Mouse (Mus musculus) forebrain, embryonic 15.5 days (tissue): ENCODE results near the gene Dazap1. TPM values are rescaled to one million over a fixed set of nuclear protein-coding genes. Genes with fewer than 3 reads are reported as not detected.

Source experiments
- ATAC-seq: fragments of 200-750 bp; cut with Nextera tagmentation; replicated peaks from 2 replicates; pipeline ENCODE4 v1.8.0; 2017; ENCODE audit warnings: mild to moderate bottlenecking, moderate TSS enrichment, moderate library complexity
- H3K27ac ChIP-seq: fragments of 300-500 bp; sonication (generic); replicated peaks from 2 replicates; pipeline ENCODE4 v1.5.1; 2015; ENCODE audit warnings: mild to moderate bottlenecking, inconsistent platforms
- H3K27me3 ChIP-seq: fragments of 300-500 bp; sonication (generic); 2 replicates; pipeline ENCODE4 v1.6.1; 2015; ENCODE audit warnings: inconsistent platforms
- H3K36me3 ChIP-seq: fragments of 300-500 bp; sonication (generic); 2 replicates; pipeline ENCODE4 v1.6.1; 2015; ENCODE audit warnings: mild to moderate bottlenecking, inconsistent platforms
- H3K4me1 ChIP-seq: fragments of 300-500 bp; sonication (generic); 2 replicates; pipeline ENCODE4 v1.6.1; 2015; ENCODE audit warnings: inconsistent platforms
- H3K4me2 ChIP-seq: fragments of 300-500 bp; sonication (generic); replicated peaks from 2 replicates; pipeline ENCODE4 v1.6.1; 2015; ENCODE audit warnings: mild to moderate bottlenecking, inconsistent platforms
- H3K4me3 ChIP-seq: fragments of 300-500 bp; sonication (generic); 2 replicates; pipeline ENCODE4 v1.5.1; 2015; ENCODE audit warnings: mild to moderate bottlenecking, inconsistent platforms
- H3K9ac ChIP-seq: fragments of 300-500 bp; sonication (generic); replicated peaks from 2 replicates; pipeline ENCODE4 v1.6.1; 2015; ENCODE audit warnings: mild to moderate bottlenecking, inconsistent platforms
- H3K9me3 ChIP-seq: fragments of 300-500 bp; sonication (generic); 2 replicates; pipeline ENCODE4 v1.6.1; 2016; ENCODE audit warnings: inconsistent platforms
- WGBS: fragments of 180-500 bp; shearing (Covaris S2); methylation state at CpG from one replicate; pipeline ENCODE4 v1.1.7; 2015; ENCODE audit warnings: mixed read lengths; 5-methylcytosine and 5-hydroxymethylcytosine counted together
- polyA plus RNA-seq: library from polyadenylated mRNA; unstranded; fragments of >200 nt; fragmentation: Nextera tagmentation; extraction: Ambion mirVana; gene quantifications from 2 replicates; pipeline ENCODE4 v1.2.1, GENCODE M21; 2015

Gene Dazap1
- polyA plus RNA-seq, 1 experiment from 2014 or later, result 70.0 TPM

DNA sequence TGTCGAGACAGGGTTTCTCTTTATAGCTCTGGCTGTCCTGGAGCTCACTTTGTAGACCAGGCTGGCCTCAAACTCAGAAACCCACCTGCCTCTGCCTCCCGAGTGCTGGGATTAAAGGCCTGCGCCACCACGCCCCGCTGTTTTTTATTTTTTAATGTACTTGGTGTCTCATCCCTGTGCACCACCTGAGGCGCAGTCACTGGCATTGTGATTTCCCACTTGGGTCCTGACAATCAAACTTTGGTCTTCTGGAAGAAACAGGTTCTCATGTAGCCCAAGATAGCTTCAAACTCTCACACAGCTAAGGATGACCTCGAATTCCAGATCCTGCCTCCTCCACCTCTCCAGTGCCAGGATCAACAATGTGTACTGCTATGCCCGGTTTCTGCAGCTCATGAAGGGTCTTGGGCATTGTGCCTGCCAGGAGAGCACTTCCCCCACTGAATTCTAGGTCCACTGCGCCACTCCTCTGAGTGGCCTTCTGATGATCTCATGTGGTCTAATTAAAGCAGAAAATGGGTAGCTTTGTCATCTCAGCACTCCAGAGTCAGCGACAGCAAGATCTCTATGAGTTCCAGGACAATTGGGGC lies 1.6 kb downstream of the Dazap1 start:
- Histone ChIP-seq H3K36me3 (peaks cover 6% of the 10 kb centered on the region; the same call in 1 of the 2 replicates), H3K9ac (no peak overlapping the region), H3K4me3 (no peak overlapping the region), H3K27me3 (no peaks in the 10 kb centered on the region), H3K4me2 (no peak overlapping the region), H3K9me3 (no peaks in the 10 kb centered on the region), H3K27ac (no peak overlapping the region), H3K4me1 (peaks cover 56% of the 10 kb centered on the region)
- WGBS, result 94% methylated on average over 10 of the region's 10 CpGs
- no peak for ATAC-seq

DNA sequence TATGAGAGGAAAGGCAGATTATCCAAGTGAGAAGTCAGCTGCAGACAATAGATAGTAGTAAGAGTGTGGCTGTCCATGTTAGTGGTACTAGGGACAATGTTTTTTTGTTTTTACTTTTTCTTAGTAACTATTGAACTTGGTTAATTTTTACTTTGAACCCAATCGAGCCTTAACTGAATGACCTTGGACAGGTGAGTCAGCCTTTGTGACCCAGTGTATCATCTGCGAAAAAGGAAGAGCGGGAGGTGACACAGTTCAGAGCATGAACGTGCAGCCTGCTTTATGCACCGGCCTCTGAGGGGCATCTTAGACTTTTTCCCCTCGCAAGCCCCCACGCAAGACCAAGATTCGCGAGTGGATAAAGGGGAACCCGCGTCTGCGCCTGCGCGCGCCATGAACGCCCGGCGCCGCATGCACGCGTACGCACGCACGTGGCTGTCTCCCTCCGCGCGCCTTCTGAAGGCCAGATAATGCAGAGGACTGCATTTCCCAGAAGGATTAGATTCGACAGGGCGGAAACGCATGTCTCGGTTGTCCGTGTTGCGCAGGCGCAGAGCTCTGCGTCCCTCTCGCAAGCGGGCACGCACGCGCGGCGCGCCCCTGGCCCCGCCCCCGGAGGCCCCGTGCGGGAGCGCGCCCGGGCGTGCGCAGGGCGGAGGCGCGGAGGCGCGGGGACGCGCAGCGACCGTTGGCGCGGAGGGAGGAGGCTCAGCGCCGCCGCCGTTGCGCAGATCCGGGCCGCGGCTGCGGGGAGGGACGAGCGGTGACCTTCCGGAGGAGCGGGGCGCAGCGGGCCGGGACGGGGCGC lies 3.3 kb downstream of the Dazap1 start:
- WGBS, result 1% methylated on average over 78 of the region's 81 CpGs
- H3K4me1 ChIP-seq, result peaks cover 64% of the 10 kb centered on the region

DNA sequence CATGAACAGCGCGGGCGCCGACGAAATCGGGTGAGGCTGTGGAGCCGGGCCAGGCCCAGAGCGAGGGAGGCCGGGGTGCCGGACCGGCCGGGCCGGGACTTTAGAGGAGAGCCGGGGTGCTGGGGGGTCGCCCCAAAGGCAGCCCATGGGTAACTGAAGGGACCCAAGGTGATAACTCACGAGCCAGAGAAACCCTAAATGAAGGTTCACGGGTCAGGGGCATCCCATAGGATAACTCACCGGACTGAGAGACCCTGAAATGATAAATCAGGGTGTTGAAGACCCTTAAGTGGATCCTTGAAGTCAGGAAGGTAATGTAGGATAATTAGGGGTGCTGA lies 3.8 kb downstream of the Dazap1 start:
- Histone ChIP-seq H3K9ac (peak overlapping the region; percentile 97), H3K27ac (peak overlapping the region; percentile 66), H3K4me3 (peak overlapping the region; percentile 84), H3K36me3 (0 out of 2 replicates have a peak, but pooled peaks cover 2% of the 10 kb centered on the region), H3K27me3 (no peaks in the 10 kb centered on the region), H3K4me2 (peak overlapping the region; percentile 61), H3K9me3 (no peaks in the 10 kb centered on the region), H3K4me1 (peaks cover 62% of the 10 kb centered on the region)
- ATAC-seq, result no peak
- WGBS, result 0% methylated on average over 12 of the region's 18 CpGs

More for the DNA sequence above, 3.3 kb downstream of the Dazap1 start:
- peak overlapping the region; percentile 84 for H3K4me3 ChIP-seq
- peak overlapping the region; percentile 78 for H3K4me2 ChIP-seq
- no peaks in the 10 kb centered on the region for H3K27me3 ChIP-seq
- no peaks in the 10 kb centered on the region for H3K9me3 ChIP-seq
- H3K9ac ChIP-seq, result peak overlapping the region; percentile 97
- H3K36me3 ChIP-seq, result 0 out of 2 replicates have a peak, but pooled peaks cover 2% of the 10 kb centered on the region
- H3K27ac ChIP-seq, result peak overlapping the region; percentile 76
- ATAC-seq, result peak; percentile 74

DNA sequence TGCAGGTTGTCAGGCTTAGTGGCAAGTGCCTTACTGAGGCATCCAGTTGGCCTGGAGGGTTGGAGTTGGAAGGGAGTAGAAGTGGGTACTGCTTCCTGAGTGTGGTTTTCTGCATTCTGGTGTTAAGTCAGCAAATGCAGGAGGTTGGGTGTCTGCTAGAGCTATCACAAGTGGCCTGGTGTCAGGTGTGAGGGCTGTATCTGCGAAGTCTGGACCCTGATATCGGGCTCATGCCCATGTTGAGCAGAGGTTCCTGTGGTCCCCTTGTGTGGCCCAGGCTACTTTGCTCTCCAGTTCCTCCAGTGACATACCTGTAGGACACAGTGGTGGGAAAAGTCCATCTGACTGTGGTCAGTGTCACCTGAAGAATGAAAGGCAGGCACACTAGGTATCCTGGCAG lies 8.8 kb downstream of the Dazap1 start:
- Histone ChIP-seq H3K9ac (no peak overlapping the region), H3K4me1 (peaks cover 56% of the 10 kb centered on the region)

DNA sequence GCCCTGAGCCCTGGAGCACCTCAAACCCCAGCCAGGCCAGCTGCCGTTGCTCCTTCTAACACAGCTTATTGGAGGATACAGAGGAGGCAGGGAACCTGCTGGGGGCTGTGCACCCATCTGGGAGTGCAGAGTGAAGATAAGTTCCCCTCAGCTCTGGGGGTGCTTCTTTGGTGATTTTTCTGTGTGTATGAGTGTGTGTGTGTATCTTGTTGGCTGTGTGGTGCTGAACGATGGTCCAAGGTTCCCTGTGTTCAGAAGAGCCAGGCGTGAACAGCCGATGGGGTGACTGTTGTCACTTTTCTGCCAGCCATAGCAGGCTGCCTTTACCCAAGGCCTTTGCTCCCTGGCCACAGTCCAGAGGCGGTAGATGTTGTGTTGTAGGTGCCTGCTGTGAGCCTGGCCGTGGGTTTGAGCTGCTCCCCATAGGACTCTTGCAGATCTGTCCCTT lies 9.5 kb downstream of the Dazap1 start:
- H3K9ac ChIP-seq, result no peak overlapping the region

More for the DNA sequence above, 8.8 kb downstream of the Dazap1 start:
- Histone ChIP-seq H3K36me3 (peaks cover 11% of the 10 kb centered on the region; the same call in 1 of the 2 replicates), H3K27me3 (no peaks in the 10 kb centered on the region), H3K9me3 (no peaks in the 10 kb centered on the region), H3K4me2 (no peak overlapping the region), H3K4me3 (no peak overlapping the region), H3K27ac (no peak overlapping the region)
- no peak for ATAC-seq
- WGBS, result 97% methylated on average over 2 of the region's 2 CpGs

DNA sequence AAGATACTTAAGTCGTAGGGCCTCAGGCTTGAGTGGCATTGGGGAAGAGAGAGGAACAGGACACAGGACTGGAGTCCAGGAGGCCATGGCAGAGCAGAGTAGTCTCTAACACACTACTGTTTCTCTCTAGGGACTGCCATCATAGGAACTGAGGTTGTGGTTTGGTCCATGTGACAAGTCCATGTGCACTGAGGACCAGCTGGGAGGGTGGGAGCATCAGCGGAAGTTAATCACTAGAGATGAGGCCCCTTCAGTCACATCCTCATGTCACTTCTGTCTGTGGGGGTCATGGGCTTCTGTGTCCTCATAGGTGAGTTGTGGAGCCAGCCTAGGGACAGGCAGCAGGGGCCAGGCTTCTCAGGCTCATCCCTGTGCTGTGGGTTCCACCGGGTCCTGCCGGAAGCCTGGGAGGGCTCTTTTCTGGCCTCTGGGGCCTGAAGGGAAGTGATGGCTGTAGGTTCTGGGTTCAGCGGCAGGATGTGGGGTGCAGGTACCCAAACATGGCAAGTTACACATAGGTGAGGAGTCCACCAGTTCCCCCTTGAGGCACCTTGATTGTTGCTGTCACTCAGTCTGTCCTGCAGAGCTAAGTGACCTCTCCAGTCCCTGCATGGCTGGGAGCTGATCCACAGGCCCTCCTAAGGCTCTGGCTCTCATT lies 10.0 kb downstream of the Dazap1 start:
- Histone ChIP-seq H3K9ac (no peak overlapping the region), H3K36me3 (peaks cover 17% of the 10 kb centered on the region; the same call in 1 of the 2 replicates), H3K27me3 (no peaks in the 10 kb centered on the region), H3K4me2 (no peak overlapping the region), H3K4me1 (peaks cover 47% of the 10 kb centered on the region), H3K27ac (no peak overlapping the region), H3K4me3 (no peak overlapping the region), H3K9me3 (no peaks in the 10 kb centered on the region)
- WGBS, result 80% methylated on average over 5 of the region's 5 CpGs
- no peak for ATAC-seq

More for the DNA sequence above, 9.5 kb downstream of the Dazap1 start:
- Histone ChIP-seq H3K27ac (0 out of 2 replicates have a peak overlapping the region, but pooled peaks have one; percentile 7), H3K4me1 (peaks cover 53% of the 10 kb centered on the region), H3K9me3 (no peaks in the 10 kb centered on the region), H3K4me3 (no peak overlapping the region), H3K36me3 (peaks cover 12% of the 10 kb centered on the region; the same call in 1 of the 2 replicates), H3K4me2 (no peak overlapping the region), H3K27me3 (no peaks in the 10 kb centered on the region)
- WGBS, result 70% methylated on average over 6 of the region's 6 CpGs
- ATAC-seq, result no peak

DNA sequence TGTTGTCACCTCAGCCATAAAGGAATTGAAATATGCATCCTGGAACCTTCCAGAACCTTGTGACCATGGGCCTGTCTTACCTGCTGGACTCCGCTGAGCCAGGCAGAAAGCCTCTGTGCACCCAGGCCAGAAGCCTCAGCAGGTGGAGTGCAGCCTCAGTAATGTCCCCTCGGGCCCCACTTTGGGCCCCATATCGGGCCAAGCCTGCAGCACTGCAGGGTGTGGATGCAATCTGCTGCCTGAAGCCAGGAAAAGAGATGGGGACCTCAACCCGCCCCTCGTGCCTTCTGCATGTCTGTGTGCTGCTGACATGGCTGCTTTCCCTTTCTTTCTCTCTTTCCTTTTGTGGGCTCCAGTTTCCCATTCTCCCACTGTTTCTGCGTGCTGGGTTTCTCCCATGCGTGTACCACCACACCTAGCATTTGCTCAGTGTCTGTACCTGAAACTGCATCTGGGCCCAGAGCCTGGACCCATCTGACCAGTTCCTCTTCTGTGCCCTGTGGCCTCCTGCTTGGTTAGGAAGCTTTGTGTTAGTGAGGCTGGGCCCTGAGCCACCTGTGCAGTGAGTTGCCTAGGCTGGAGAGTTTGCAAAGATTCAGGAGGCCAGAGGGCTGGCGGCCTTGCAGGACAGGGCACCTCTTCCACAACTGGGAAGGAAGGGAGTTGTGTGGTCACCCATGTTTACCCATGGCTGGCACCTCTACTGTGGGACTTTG lies 10.7 kb downstream of the Dazap1 start:
- no peak overlapping the region for H3K4me2 ChIP-seq
- ATAC-seq, result no peak
- no peaks in the 10 kb centered on the region for H3K9me3 ChIP-seq
- peaks cover 40% of the 10 kb centered on the region for H3K4me1 ChIP-seq
- 89% methylated on average over 8 of the region's 8 CpGs for WGBS
- H3K27ac ChIP-seq, result no peak overlapping the region
- H3K36me3 ChIP-seq, result peaks cover 22% of the 10 kb centered on the region
- no peak overlapping the region for H3K4me3 ChIP-seq
- no peak overlapping the region for H3K9ac ChIP-seq
- H3K27me3 ChIP-seq, result no peaks in the 10 kb centered on the region

DNA sequence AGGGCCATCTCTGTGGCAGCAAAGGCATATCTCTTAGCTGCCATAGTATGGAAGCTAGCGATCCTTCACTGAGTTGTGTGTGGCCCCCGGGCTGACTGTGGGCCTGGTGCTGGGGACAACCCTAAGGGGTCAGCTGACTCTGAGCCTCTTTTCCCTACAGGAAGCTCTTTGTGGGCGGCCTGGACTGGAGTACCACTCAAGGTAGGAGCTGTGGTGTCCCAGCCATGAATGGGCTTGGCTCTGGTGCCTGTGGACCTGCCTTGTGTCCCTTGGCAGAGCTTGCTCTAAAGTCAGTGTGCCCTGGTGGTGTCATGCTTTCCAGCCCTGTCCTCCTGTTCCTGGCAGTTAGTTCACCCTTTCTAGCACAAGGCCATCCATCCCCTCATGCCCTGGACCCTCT lies 12.6 kb downstream of the Dazap1 start:
- Histone ChIP-seq H3K4me1 (peaks cover 22% of the 10 kb centered on the region), H3K9ac (no peak overlapping the region), H3K36me3 (peaks cover 38% of the 10 kb centered on the region), H3K4me2 (no peak overlapping the region), H3K27ac (no peak overlapping the region), H3K27me3 (no peaks in the 10 kb centered on the region), H3K9me3 (no peaks in the 10 kb centered on the region), H3K4me3 (no peak overlapping the region)
- 85% methylated on average over 3 of the region's 3 CpGs for WGBS
- ATAC-seq, result no peak

DNA sequence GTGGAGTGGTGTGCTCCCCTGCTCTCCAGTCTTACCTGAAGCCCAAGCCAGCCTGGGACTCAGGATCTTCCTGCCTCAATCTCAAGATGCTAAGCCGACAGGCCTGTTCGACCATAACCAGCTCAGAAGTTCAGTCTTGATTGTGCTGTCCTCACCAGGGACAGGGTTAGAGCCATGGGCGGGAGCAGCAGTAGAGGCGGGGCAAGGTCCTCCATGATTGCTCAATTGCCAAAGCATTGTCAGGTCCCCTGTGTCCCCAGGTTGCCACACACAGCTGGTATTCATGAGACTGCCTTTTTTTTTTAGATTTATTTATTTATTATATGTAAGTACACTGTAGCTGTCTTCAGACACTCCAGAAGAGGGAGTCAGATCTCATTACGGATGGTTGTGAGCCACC lies 15.0 kb downstream of the Dazap1 start:
- H3K9me3 ChIP-seq, result no peaks in the 10 kb centered on the region
- no peaks in the 10 kb centered on the region for H3K27me3 ChIP-seq
- peaks cover 61% of the 10 kb centered on the region for H3K36me3 ChIP-seq
- no peak for ATAC-seq
- peaks cover 5% of the 10 kb centered on the region for H3K4me1 ChIP-seq
- no peak overlapping the region for H3K4me2 ChIP-seq
- H3K4me3 ChIP-seq, result no peak overlapping the region
- H3K9ac ChIP-seq, result no peak overlapping the region
- H3K27ac ChIP-seq, result no peak overlapping the region
- WGBS, result 90% methylated on average over 5 of the region's 5 CpGs

DNA sequence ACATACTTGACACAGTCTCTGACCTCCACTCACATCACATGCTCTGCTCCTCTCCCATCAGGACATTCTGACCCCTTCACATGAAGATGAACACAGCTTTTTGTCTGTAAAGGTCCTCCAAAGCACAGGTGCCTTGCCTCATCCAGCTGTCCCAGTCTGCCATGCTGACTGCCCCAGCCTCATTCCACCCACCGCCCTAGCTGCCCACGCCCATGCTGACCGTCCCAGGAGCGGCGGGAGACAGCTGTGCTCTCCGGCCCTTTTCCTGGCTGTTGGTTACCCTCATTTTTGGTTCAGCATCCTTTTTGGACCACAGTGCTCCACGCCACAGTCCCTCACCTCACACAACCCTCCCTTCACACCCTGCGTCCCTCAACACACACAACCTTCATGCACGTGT lies 17.1 kb downstream of the Dazap1 start:
- Histone ChIP-seq H3K9ac (no peak overlapping the region), H3K36me3 (peaks cover 73% of the 10 kb centered on the region), H3K27ac (no peak overlapping the region), H3K4me2 (no peak overlapping the region), H3K9me3 (no peaks in the 10 kb centered on the region), H3K4me1 (no peaks in the 10 kb centered on the region; the same call in 1 of the 2 replicates), H3K4me3 (no peak overlapping the region), H3K27me3 (no peaks in the 10 kb centered on the region)
- WGBS, result 92% methylated on average over 9 of the region's 9 CpGs
- ATAC-seq, result no peak

DNA sequence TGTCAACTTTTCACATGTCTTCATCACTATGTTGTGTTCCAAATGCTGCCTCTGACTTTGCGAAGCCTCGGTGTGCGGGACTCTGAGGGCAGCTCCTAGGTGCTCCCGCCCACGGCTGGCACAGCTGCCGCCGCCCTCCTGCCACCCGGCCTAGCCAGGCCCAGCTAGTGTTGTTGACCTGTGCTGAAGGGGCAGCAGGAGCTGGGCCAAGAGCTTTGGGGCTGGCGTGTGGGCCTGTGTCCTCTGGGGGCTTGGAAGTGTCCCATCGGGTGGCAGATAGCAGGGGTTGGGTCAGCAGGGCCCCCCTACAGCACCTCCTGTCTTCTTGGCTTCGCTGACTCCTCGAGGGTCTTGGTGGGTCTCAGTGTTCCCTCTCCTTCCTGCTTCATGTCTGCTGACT lies 18.0 kb downstream of the Dazap1 start:
- no peaks in the 10 kb centered on the region for H3K9me3 ChIP-seq
- no peak for ATAC-seq
- no peaks in the 10 kb centered on the region for H3K4me1 ChIP-seq
- WGBS, result 95% methylated on average over 12 of the region's 12 CpGs
- no peak overlapping the region for H3K9ac ChIP-seq
- no peak overlapping the region for H3K4me3 ChIP-seq
- H3K4me2 ChIP-seq, result no peak overlapping the region
- H3K27ac ChIP-seq, result no peak overlapping the region
- H3K36me3 ChIP-seq, result peaks cover 82% of the 10 kb centered on the region
- no peaks in the 10 kb centered on the region for H3K27me3 ChIP-seq
